Mouse (Mus musculus) embryo, embryonic 10 days (tissue): ENCODE data around the gene Rp9.
"Not testable (repeated sequence)": the region's sequence is repeated elsewhere in the genome, so short reads cannot be mapped to it uniquely, and the experiment has no call there.

Source experiments
- DNase-seq: peaks from one replicate; pipeline ENCODE4 v3.0.0-alpha.2; 2015; ENCODE audit warnings: low spot score

Rp9 gene

DNA sequence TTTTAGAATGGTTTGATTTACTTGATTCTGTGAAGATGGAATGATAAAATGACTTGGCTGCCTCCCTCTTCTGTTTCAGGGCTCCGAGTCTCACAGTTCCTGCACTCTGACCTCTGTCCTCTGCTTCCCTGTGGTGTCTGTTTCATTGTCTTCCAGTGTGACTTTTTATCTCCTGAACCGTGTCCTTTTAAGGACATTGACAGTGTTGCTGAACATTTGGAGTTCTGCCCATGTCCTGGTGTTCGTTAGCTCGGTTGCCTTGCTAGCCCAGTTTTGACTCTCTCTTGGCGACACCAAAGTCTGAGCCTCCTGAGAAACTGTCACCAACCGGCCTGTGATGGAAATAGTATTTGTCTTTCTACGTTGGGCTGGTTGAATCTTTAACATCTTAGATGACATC lies 49.1 kb downstream of the Rp9 start:
- peak; percentile 48 for DNase-seq

DNA sequence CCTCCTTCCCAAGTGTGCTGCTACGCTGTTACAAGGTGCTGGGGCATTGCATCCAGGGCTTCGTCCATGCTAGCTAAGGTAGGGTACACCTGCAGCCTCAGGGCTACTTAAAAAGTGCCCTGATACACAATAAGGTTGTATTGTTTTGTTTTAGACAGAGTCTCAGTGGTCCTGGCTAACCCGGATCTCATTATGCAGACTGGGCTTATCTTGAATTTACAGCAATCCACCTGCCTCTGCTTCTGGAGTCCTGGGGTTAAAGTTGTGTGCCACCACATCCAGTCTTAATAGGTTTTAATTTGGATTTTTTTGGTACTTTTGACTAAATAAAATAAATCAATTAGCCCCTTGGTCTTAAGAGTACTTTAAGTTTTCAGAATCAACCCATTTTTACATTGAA lies 49.7 kb downstream of the Rp9 start:
- DNase-seq = no peak

DNA sequence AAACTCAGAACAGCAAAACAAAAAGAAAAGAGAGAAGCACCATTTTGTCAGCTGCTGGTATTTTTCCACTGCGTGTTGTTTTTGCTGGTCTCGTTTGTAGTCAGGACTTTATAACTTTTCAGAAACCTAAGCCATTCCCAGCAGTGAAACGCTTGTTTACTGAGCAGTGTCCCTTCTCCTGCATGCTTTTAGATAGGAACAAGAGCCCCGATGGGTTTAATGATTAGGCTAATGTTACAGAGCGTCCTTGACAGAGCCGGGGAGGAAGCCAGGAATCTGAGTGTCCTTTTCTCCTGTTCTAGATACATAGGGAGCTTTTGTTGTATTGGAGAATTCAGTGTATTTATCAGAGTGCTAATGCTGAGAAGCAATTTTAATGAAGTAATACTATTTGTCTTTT lies 52.0 kb downstream of the Rp9 start:
- DNase-seq = no peak

DNA sequence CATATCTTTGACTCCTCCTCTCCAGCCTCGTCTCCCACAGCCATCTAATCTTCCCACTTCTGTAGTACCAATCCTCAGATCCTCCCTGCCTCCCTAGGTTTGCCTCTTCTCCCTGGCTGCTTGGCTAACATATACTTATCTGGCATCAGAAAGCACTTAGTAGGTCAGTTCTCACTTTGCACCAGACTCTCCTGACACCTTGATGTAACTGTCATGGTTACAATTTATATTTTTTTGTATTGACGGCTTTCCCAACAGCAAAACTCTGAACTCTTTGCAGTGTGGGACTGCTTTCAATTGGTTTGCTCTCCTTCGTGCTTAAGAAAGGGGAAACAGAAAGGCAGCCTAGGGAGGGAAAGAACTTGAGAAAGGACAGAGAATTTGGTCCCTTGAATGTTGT lies 53.4 kb downstream of the Rp9 start:
- DNase-seq = no peak

DNA sequence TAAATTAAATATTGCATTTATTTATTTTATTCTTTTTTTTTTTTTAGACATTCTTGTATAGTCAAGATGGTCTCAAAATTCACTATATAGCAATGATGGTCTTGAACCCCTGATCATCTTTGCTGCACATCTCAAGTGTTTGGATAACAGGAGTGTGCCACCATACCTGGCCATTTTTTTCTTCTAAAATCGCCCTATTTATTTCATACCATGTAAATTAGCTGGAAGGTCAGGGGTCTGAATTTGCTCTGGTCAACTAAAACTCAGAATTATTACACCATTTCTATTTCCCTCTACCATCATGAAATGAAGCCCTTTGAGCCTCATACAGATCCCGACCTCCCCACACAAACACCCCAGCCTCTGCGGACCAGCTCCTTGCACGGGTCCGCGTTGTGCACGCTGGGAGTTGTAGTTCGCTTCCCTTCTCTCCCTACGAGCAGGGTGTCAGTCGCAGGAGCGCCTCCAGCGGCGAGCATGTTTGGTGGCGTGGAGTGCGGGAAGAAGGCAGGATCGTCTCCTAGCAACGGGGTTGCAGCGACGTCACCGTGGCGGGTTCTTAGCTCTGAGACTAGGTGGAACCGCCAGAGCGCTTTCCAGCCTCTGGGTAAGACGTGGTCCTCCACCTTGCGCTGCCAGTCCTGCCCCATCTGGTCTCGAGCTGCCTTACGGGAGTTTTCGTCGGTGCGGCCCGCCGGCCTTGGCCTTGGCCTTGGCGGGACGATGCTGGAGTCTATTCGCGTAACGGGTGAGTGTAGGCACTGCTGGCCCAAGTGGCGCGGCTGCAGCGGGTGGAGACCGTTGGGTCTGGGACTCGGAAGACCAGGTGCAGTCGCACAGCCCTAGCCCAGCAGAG lies 58.3 kb downstream of the Rp9 start, which contains the start of gene 9530077C05Rik:
9530077C05Rik (plus strand) TSS at position 512 of the 856 bp plus-strand sequence.
- DNase-seq = peak; percentile 99

DNA sequence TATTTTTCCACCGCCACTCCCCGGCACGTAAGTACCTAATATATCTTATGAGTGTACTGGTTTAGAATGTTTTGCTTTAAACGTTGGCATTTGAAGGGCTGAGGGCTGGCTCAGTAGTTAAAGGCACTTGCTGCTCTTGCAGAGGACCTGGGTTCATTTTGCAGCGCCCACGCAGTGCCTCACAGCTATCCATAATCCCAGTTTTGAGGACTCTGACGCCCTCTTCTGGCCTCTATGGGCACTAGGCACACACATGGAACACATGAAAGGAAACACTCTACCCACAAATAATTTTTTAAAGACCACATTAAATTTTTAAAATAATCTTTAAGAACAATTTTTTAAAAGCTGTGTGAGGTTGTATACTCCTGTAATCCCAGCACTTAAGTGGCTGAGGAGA lies 60.0 kb downstream of the Rp9 start:
- no peak for DNase-seq

DNA sequence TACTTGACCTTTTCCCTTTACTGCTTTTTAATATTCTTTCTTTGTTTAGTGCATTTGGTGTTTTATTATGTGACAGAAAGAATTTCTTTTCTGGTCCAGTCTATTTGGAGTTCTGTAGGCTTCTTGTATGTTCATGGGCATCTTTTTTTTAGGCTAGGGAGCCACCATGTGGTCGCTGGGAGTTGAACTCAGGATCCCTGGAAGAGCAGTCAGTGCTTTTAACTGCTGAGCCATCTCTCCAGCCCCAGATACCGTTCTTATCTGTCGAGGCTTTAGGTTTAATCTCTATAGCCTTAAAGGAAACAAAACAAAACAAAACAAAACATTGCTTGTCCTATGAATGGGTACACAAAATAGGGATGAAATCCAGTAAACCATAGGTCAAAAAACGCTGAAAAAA lies 61.2 kb downstream of the Rp9 start:
- not testable (repeated sequence) for DNase-seq

DNA sequence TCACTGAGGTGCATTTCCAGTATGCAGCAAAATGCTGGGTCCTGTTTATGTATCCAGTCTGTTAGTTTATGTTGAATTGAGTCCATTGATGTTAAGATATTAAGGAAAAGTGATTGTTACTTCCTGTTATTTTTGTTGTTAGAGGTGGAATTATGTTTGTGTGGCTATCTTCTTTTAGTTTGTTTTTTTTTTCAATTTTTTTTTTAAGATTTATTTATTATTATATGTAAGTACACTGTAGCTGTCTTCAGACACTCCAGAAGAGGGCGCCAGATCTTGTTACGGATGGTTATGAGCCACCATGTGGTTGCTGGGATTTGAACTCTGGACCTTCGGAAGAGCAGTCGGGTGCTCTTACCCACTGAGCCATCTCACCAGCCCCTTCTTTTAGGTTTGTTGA lies 61.9 kb downstream of the Rp9 start:
- not testable (repeated sequence) for DNase-seq

DNA sequence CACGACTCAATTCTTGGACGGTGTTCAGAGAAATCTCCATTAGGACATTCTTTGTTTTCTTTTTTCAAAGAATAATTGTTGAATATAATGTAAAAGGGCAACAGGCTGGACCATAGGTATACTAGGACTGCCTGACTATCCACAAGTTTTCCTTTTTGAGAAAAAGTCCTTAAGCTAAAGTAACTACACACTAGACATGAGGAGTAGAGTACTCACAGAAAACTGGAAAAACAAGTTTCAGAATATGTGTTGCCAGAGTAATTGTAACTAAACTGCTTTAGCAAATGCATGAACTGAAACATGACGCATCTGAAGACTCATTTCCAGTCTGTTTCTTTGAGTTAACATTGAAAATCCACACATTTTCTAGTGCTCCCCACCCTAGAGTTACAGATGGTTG lies 64.1 kb downstream of the Rp9 start:
- DNase-seq = no peak

DNA sequence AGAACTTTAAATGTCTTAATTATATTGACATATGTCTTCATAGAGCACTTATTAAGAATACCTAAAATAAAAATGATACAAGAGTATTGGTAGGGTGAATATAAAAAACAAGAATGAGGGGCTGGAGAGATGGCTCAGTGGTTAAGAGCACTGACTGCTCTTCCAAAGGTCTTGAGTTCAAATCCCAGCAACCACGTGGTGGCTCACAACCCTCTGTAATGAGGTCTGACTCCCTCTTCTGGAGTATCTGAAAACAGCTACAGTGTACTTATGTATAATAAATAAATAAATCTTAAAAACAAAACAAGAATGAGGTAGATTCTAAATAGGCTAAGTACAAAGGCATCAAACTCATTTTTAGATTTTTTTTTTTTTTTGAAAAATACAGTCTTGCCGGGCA lies 66.0 kb downstream of the Rp9 start:
- DNase-seq = not testable (repeated sequence)

DNA sequence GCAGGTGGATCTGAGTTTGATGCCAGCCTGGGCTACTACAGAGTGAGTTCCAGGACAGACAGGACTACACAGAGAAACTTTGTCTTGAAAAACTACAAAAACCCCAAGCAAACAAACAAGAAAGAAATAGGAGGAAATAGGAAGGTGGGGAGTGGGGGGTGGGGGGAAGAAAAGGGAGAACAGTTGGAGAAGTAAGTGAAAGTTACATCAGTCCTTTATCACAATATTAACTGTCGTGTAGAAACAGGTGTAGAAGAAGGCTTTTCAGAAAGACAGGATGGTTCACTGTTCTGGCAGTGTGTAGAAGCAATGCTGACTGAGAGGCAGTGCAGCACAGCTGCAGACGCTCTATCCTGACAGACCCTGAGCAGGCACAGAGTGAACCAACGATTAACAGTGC lies 66.6 kb downstream of the Rp9 start:
- DNase-seq = no peak

DNA sequence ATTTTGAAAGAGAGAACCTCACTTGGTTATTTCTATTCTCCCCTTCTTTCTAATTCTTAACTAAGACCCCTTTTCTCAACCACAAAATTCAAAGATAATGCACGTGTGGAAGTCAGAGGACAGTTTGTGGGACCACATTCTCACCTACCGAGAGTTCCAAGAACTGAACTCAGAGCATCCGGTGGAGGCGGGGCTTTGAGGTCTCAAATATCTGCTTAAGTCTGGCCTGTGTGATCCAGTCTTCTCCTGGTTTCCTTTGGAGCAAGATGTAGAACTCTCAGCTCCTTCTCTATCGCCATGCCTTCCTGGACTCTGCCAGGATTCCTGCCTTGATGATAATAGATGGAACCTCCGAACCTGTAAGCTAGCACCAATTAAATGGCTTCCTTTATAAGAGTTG lies 67.5 kb downstream of the Rp9 start:
- no peak for DNase-seq

DNA sequence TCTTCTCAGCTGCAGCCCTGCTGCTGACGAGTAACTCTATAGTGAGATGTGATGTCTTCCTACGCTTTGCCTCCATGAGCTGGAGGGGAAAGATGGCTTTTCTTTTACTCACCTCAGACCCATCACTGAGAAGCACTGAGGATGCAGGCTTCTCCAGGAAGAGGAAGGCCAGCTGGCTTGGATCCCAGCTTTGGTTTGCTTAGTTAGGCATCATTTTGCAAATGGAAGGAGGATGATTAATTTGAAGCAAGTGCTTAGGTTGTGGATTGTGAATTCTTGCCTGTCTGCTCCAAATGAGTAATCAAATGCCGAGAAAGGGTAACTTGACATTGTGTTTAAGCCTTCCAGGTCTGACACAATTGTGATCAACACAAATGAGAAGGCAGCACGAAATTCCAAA lies 70.5 kb downstream of the Rp9 start:
- no peak for DNase-seq

DNA sequence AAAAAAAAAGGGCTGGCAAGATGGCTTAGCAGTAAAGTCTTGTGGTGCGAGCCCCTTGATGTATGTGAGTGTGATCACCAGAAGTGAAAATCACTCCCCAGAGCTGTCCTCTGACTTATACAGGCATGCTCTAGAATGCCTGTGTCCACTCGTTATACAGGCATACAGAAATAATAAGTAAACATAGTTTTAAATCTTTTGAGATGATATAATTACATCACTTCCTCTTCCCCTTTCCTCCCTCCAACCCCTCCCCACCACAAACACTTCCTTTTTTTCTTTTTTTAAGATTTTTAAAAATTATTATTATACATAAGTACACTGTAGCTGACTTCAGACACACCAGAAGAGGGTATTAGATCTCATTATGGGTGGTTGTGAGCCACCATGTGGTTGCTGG lies 74.8 kb downstream of the Rp9 start:
- no peak for DNase-seq

DNA sequence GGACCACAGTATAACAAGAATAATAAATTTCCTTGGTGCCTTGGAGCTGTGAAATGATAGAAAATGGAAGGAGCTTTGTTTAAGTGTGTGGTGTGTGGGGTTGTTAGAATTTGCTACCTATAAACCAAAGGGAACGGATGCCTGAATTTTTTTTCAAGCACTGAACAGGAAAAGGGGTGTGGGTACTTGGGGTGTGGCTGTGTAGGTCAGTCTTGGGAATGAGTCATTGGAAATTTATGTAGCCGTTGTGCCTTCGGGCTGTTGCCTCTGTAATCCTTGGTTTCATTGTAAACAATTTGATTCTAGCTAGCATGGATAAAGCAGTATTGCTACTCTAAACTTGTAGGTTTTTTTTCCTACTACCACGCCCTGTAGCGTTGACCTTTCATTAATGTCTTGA lies 79.2 kb downstream of the Rp9 start:
- no peak for DNase-seq

DNA sequence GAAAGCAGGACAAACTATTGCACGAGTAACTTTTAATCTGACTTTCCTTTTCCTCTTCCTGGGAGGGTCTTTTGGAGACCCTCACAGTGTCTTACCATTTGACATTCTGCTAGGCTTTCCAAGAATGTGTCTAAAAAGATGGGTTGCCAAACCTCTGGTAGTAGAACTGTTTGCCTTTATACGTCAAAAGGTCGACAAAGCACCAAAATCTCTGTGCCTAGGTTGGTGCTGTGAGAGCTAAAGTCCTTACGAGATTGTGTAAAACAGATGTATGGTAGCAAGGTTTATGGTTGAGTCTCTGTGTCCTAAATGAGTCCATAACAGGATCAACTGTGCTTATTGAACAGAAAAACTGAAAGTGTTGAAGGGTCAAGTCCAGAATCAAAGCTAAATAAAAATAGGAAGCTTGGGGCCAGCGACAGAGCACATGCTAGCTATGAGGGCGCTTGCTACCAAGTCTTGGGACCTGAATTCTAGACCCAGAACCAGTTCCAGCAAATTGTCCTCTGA lies 79.8 kb downstream of the Rp9 start:
- DNase-seq = no peak

DNA sequence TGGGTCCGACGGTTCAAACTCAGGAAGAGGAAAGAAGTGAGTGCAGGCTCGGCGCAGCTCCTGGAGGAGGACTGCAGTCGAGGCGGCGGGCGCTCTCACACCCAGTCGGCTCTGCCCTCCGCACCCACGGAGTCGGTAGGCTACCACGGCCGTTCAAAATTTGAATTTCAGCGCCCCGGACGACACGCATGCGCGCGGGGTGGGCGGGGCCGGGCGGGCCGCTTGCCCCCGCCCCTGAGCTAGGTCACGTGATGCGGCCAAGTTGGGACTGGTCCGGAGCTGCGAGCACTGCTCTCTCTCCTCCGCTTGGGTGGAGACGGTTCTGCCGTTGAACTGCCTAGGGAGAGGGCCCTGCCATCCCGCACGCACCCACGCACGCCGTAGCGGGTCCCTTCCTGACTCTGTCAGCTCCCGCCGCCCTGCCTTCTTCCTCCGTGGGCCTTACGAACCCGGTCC lies 80.5 kb downstream of the Rp9 start, which contains the start of gene Anln:
Anln (minus strand) TSS at position 168 of the 456 bp plus-strand sequence.
- peak; percentile 90 for DNase-seq

DNA sequence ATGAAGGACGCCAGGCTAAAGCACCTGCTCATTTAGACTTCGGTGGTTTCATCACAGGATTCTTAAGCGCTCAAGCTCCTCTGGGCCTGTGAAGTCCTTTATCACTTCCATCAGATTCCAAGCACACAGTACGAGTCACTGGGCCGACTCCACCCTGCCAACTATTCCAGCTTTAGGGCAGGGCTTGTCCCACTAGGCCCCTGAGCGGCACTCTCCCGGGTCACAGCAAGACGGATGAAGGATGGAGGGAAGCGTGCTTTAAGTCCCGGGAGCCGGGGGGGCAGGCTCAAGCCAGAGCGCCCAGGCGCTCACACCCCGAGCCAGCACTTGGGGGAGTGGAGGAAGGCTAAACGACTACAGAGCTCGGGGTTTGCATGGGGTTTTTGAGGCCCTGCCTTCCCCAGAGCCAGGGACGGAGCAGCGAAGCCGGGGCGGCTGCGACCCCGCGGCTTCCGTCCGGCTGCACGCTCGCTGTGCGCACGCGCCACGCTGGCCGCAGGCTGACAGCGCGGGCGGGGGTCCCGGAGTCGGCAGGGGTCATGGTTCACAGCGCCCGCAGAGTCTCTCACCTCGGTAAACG lies 81.1 kb downstream of the Rp9 start:
- peak; percentile 87 for DNase-seq

DNA sequence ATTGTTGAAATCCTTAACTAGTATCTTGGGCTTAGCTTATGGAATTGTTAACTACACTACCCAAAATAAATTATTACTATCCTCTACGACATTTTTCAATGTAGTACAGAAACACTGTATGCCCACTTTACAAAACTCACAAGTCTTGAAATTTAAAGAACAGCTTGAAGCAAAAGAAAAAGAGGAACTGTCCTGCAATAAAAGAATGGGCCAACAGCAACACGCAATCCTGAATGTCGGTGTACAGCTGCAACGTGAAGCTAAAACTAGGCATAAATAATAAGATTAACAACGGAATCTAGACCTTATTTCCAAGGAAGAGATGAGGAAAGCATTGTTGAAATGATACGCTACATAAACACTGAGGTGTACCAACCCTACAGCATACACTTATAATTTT lies 81.6 kb downstream of the Rp9 start:
- DNase-seq = no peak

DNA sequence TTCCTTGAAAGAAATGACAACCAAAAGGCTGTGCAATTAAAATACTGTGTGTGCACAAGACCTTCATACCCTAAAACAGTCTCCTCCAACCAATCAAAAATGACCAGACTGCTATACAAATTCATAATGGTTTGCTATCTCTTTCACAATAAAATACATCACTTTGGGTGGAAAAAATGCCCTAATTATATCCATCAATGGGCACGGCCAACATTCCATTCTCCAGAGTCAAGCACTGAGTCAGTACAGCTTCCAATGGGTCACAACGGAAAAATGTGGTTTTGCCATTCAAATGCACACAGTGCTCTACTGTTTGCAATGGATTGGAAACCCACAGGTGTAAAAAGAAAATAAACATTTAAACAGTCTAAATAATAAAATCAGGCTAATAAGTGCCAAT lies 83.7 kb downstream of the Rp9 start:
- DNase-seq = no peak

DNA sequence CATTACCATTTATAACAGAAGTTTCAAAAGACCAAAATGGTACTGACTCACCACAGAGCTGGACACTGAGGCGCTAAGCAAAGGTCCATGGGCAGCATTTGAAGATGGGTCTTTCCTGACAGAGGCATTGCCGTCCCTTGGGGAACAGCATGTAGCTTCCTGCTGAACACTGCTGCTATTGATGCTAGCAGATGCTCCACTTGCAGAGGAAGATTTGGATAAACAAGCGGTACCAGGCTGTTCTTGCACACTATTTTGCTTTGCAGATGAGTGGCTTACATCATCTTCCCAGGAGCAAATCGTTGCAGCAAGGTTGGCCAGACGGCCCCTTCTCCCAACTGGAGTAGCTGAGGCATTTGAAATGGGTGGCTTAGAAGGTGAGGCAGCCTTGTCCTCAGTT lies 93.5 kb downstream of the Rp9 start:
- DNase-seq = peak; percentile 31

DNA sequence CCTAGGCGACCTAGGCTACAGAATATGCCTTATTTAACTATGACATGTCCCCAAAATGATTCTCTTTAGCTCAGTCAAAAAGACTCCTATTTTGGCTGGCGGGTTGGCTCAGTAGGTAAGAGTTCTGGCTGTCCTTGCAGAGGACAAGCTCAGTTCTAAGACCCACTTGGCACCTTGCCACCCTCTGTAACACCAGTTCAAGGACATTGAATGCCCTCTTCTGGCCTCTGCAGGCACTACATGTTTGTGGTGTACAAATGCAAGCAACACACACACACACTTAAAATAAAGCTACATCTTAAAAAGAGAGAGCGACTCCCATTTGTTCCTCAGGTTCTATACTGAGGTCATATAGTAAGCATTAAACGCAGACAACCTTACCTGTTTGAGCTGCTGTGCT lies 96.8 kb downstream of the Rp9 start:
- DNase-seq = no peak

DNA sequence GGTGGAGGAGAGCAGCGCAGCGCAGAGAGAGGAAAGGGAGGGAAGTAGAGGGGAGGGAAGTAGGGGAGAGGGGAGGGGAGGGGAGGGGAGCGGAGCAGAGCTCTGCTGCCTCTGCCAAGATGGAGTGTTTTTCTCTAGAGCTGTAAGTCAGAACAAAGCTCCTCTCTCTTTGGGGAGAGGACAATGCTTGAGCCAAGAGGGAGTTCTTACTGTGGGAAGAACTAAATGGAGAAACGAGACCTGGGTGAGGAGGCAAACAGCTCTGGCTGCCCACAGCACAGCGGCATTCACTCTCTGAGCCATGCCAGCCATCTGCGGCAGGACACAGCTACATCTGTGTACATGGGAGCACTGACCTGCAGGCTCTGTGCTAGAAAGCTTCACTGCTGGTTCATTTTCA lies 101.5 kb downstream of the Rp9 start:
- no peak for DNase-seq
